Mouse (Mus musculus) midbrain, postnatal 0 days (tissue): ENCODE results near the gene Hpcal1. TPM values are rescaled to one million over a fixed set of nuclear protein-coding genes. Genes with fewer than 3 reads are reported as not detected.

Experiments used
- ATAC-seq: fragments of 200-750 bp; cut with Nextera tagmentation; 2 replicates; pipeline ENCODE4 v1.8.0; 2017; ENCODE audit warnings: moderate number of reproducible peaks, mild to moderate bottlenecking, moderate TSS enrichment, moderate library complexity; ENCODE audit not compliant: low FRiP score
- DNase-seq: peaks from one replicate; pipeline ENCODE4 v3.0.0-alpha.2; 2015; ENCODE audit warnings: low spot score
- H3K27ac ChIP-seq: fragments of 300-500 bp; sonication (generic); 2 replicates; pipeline ENCODE4 v1.5.1; 2014; ENCODE audit warnings: low read depth, mild to moderate bottlenecking, low read length, mixed read lengths
- H3K27me3 ChIP-seq: fragments of 300-500 bp; sonication (generic); 2 replicates; pipeline ENCODE4 v1.6.1; 2014; ENCODE audit warnings: low read length, control low read depth, mixed read lengths; ENCODE audit not compliant: insufficient read depth
- H3K36me3 ChIP-seq: fragments of 300-500 bp; sonication (generic); 2 replicates; pipeline ENCODE4 v1.6.1; 2014; ENCODE audit warnings: low read length, control low read depth, mixed read lengths; ENCODE audit not compliant: insufficient read depth
- H3K4me1 ChIP-seq: fragments of 300-500 bp; sonication (generic); 2 replicates; pipeline ENCODE4 v1.6.1; 2014; ENCODE audit warnings: mild to moderate bottlenecking, control low read depth, antibody characterized with exemption, low read length, mixed read lengths; ENCODE audit not compliant: insufficient read depth
- H3K4me2 ChIP-seq: fragments of 300-500 bp; sonication (generic); 2 replicates; pipeline ENCODE4 v1.6.1; 2014; ENCODE audit warnings: low read depth, mild to moderate bottlenecking, low read length, mixed read lengths; ENCODE audit not compliant: poor library complexity, severe bottlenecking
- H3K4me3 ChIP-seq: fragments of 300-500 bp; sonication (generic); 2 replicates; pipeline ENCODE4 v1.5.1; 2014; ENCODE audit warnings: low read depth, mild to moderate bottlenecking, low read length, moderate library complexity
- H3K9ac ChIP-seq: fragments of 300-500 bp; sonication (generic); replicated peaks from 2 replicates; pipeline ENCODE4 v1.6.1; 2014; ENCODE audit warnings: mild to moderate bottlenecking, low read length, moderate library complexity, mixed read lengths; ENCODE audit not compliant: poor library complexity, severe bottlenecking
- H3K9me3 ChIP-seq: fragments of 300-500 bp; sonication (generic); 2 replicates; pipeline ENCODE4 v1.6.1; 2016; ENCODE audit warnings: low read length, control low read depth
- CTCF ChIP-seq: IDR thresholded peaks from 2 replicates; pipeline ENCODE4 v1.5.1; 2016; ENCODE audit warnings: antibody characterized with exemption, mild to moderate bottlenecking
- WGBS: fragments of 180-500 bp; shearing (Covaris S2); extraction: QIAGEN DNeasy Blood & Tissue Kit; methylation state at CpG from one replicate; pipeline ENCODE4 v1.1.7; 2014; 5-methylcytosine and 5-hydroxymethylcytosine counted together
- polyA plus RNA-seq: library from polyadenylated mRNA; unstranded; fragments of >200 nt; fragmentation: Nextera tagmentation; extraction: Ambion mirVana; gene quantifications from 2 replicates; pipeline ENCODE4 v1.2.1, GENCODE M21; 2015
- total RNA-seq: library from RNA; depleted of rRNA; stranded (reverse); fragments of >200 nt; gene quantifications from 2 replicates; pipeline ENCODE4 v1.2.3, GENCODE M21; 2014

The Hpcal1 gene
- total and polyA plus RNA-seq, 2 experiments from 2014 or later, result 94.0 to 139 TPM

GRCm38 (mm10) chr12:17679571-17679970, 11.1 kb upstream of the Hpcal1 start:
- Histone ChIP-seq H3K4me3 (no peak overlapping the region), H3K36me3 (no peaks in the 10 kb centered on the region), H3K4me1 (no peaks in the 10 kb centered on the region), H3K4me2 (no peak overlapping the region), H3K9ac (no peak overlapping the region), H3K9me3 (no peaks in the 10 kb centered on the region), H3K27ac (no peak overlapping the region), H3K27me3 (no peaks in the 10 kb centered on the region)
- ATAC-seq, result no peak
- WGBS, result 92% methylated on average over 4 of the region's 4 CpGs
- TF ChIP-seq CTCF, result no peak
- no peak for DNase-seq

GRCm38 (mm10) chr12:17682161-17682560, 8.5 kb upstream of the Hpcal1 start:
- no peak for ATAC-seq

GRCm38 (mm10) chr12:17684315-17684714, 6.3 kb upstream of the Hpcal1 start:
- Histone ChIP-seq H3K27me3 (no peaks in the 10 kb centered on the region), H3K4me1 (no peaks in the 10 kb centered on the region), H3K4me3 (no peak overlapping the region), H3K4me2 (no peak overlapping the region), H3K9ac (no peak overlapping the region), H3K36me3 (no peaks in the 10 kb centered on the region), H3K9me3 (no peaks in the 10 kb centered on the region), H3K27ac (no peak overlapping the region)
- ATAC-seq, result no peak
- 96% methylated on average over 1 of the region's 1 CpGs for WGBS
- TF ChIP-seq CTCF, result no peak
- no peak for DNase-seq

More at GRCm38 (mm10) chr12:17682161-17682560, 8.5 kb upstream of the Hpcal1 start:
- H3K4me1 ChIP-seq, result no peaks in the 10 kb centered on the region
- no peak overlapping the region for H3K4me2 ChIP-seq
- WGBS, result 84% methylated on average over 2 of the region's 2 CpGs
- H3K36me3 ChIP-seq, result no peaks in the 10 kb centered on the region
- no peaks in the 10 kb centered on the region for H3K27me3 ChIP-seq
- H3K9ac ChIP-seq, result no peak overlapping the region
- no peak for DNase-seq
- no peaks in the 10 kb centered on the region for H3K9me3 ChIP-seq
- no peak for TF ChIP-seq CTCF
- no peak overlapping the region for H3K27ac ChIP-seq
- H3K4me3 ChIP-seq, result no peak overlapping the region

- H3K9me3 ChIP-seq, result no peaks in the 10 kb centered on the region
- TF ChIP-seq CTCF, result no peak
- H3K4me2 ChIP-seq, result no peak overlapping the region
- no peak overlapping the region for H3K9ac ChIP-seq
- 93% methylated on average over 2 of the region's 2 CpGs for WGBS
- no peaks in the 10 kb centered on the region for H3K27me3 ChIP-seq
- ATAC-seq (no peak), DNase-seq (no peak)
- no peaks in the 10 kb centered on the region for H3K4me1 ChIP-seq
- no peak overlapping the region for H3K27ac ChIP-seq
- no peaks in the 10 kb centered on the region for H3K36me3 ChIP-seq
- no peak overlapping the region for H3K4me3 ChIP-seq
Observed at GRCm38 (mm10) chr12:17686116-17686515, 4.5 kb upstream of the Hpcal1 start.

- DNase-seq, result no peak
- no peak overlapping the region for H3K9ac ChIP-seq
- 93% methylated on average over 3 of the region's 3 CpGs for WGBS
- no peaks in the 10 kb centered on the region for H3K4me1 ChIP-seq
- no peak for ATAC-seq
- H3K4me3 ChIP-seq, result no peak overlapping the region
- H3K27ac ChIP-seq, result no peak overlapping the region
- no peaks in the 10 kb centered on the region for H3K9me3 ChIP-seq
- no peak for TF ChIP-seq CTCF
- no peak overlapping the region for H3K4me2 ChIP-seq
- H3K36me3 ChIP-seq, result no peaks in the 10 kb centered on the region
- no peaks in the 10 kb centered on the region for H3K27me3 ChIP-seq
Observed at GRCm38 (mm10) chr12:17688913-17689312, 1.7 kb upstream of the Hpcal1 start.

- Histone ChIP-seq H3K27me3 (no peaks in the 10 kb centered on the region), H3K9ac (peak overlapping the region; percentile 66), H3K36me3 (no peaks in the 10 kb centered on the region), H3K9me3 (no peaks in the 10 kb centered on the region), H3K4me1 (no peaks in the 10 kb centered on the region), H3K27ac (no peak overlapping the region), H3K4me2 (peak overlapping the region; percentile 96), H3K4me3 (peak overlapping the region; percentile 62)
- ATAC-seq, result no peak
- 14% methylated on average over 13 of the region's 20 CpGs for WGBS
- DNase-seq, result no peak
- TF ChIP-seq CTCF, result no peak
Observed at GRCm38 (mm10) chr12:17689931-17690563, 609 bp upstream of the Hpcal1 start.
